Mouse (Mus musculus) MEL (cell line): Measurements from ENCODE around the gene Six2. TPM values are rescaled to one million over a fixed set of nuclear protein-coding genes. Genes with fewer than 3 reads are reported as not detected.

ENCODE experiments used
- DNase-seq: peaks from one replicate; pipeline ENCODE4 v3.0.0; 2011; ENCODE audit warnings: low read depth, low spot score
- H3K27ac ChIP-seq: 2 replicates; pipeline ENCODE4 v1.5.1; 2012; ENCODE audit warnings: low read depth, mild to moderate bottlenecking, control low read depth, low read length, moderate library complexity; ENCODE audit not compliant: control insufficient read depth
- H3K27me3 ChIP-seq, 2 experiments: fragments of 150-350 bp in 1 of 2; sonication (generic) in 1 of 2; 2 replicates each; pipeline ENCODE4 v1.6.1; 2012; ENCODE audit warnings: low read length in 2 of 2, mild to moderate bottlenecking in 2 of 2, improper control_type of control experiment in 1 of 2, moderate library complexity in 1 of 2; ENCODE audit not compliant: insufficient read depth in 2 of 2, control insufficient read depth in 1 of 2
- H3K36me3 ChIP-seq, 2 experiments: 2 replicates each; pipeline ENCODE4 v1.6.1; 2012 to 2014; ENCODE audit warnings: low read length in 2 of 2, improper control_type of control experiment in 1 of 2, inconsistent platforms in 1 of 2, mild to moderate bottlenecking in 1 of 2; ENCODE audit not compliant: insufficient read depth in 2 of 2, control insufficient read depth in 1 of 2
- H3K4me1 ChIP-seq, 2 experiments: fragments of 150-350 bp in 1 of 2; sonication (generic) in 1 of 2; 2 replicates each; pipeline ENCODE4 v1.6.1; 2012; ENCODE audit warnings: low read length in 2 of 2, improper control_type of control experiment in 1 of 2, mild to moderate bottlenecking in 1 of 2; ENCODE audit not compliant: insufficient read depth in 2 of 2, control insufficient read depth in 1 of 2
- H3K4me3 ChIP-seq, 2 experiments: fragments of 150-350 bp in 1 of 2; sonication (generic) in 1 of 2; 2 replicates each; pipeline ENCODE4 v1.5.1; 2012; ENCODE audit warnings: low read depth in 2 of 2, low read length in 2 of 2, mild to moderate bottlenecking in 2 of 2, moderate library complexity in 2 of 2, control low read depth in 1 of 2, improper control_type of control experiment in 1 of 2; ENCODE audit not compliant: control insufficient read depth in 1 of 2, insufficient read depth in 1 of 2
- H3K79me2 ChIP-seq: 2 replicates; pipeline ENCODE4 v1.6.1; 2012; ENCODE audit warnings: mild to moderate bottlenecking, low read length, moderate library complexity; ENCODE audit not compliant: control insufficient read depth, poor library complexity, insufficient read depth
- H3K9ac ChIP-seq: 2 replicates; pipeline ENCODE4 v1.6.1; 2012; ENCODE audit warnings: low read depth, mild to moderate bottlenecking, control low read depth, low read length, moderate library complexity; ENCODE audit not compliant: control insufficient read depth, poor library complexity, severe bottlenecking
- H3K9me3 ChIP-seq: fragments of 150-350 bp; sonication (generic); replicated peaks from 2 replicates; pipeline ENCODE4 v1.6.1; 2012; ENCODE audit warnings: mild to moderate bottlenecking, low read length, improper control_type of control experiment, moderate library complexity; ENCODE audit not compliant: insufficient read depth
- CHD1 ChIP-seq: IDR thresholded peaks from 2 replicates; pipeline ENCODE4 v1.6.1; 2012; ENCODE audit warnings: low read depth, mild to moderate bottlenecking, inconsistent platforms, low read length, improper control_type of control experiment
- E2F4 ChIP-seq: IDR thresholded peaks from 2 replicates; pipeline ENCODE4 v1.6.1; 2011; ENCODE audit warnings: low read depth, low read length, improper control_type of control experiment, borderline replicate concordance
- ELF1 ChIP-seq: IDR thresholded peaks from 2 replicates; pipeline ENCODE4 v1.6.1; 2014; ENCODE audit warnings: low read depth, mild to moderate bottlenecking, inconsistent platforms, low read length, improper control_type of control experiment, moderate library complexity
- EP300 ChIP-seq, 2 experiments: IDR thresholded peaks; 2 replicates each; pipeline ENCODE4 v1.6.1; 2011; ENCODE audit warnings: improper control_type of control experiment in 2 of 2, low read length in 2 of 2, low read depth in 1 of 2, mild to moderate bottlenecking in 1 of 2
- KAT2A ChIP-seq: conservative IDR thresholded peaks from 2 replicates; pipeline ENCODE4 v1.6.1; 2012; ENCODE audit warnings: low read depth, low read length, improper control_type of control experiment, inconsistent platforms
- MAFK ChIP-seq: IDR thresholded peaks from 2 replicates; pipeline ENCODE4 v1.6.1; 2011; ENCODE audit warnings: low read depth, mild to moderate bottlenecking, low read length, improper control_type of control experiment, borderline replicate concordance
- MAZ ChIP-seq: IDR thresholded peaks from 2 replicates; pipeline ENCODE4 v1.6.1; 2012; ENCODE audit warnings: low read depth, mild to moderate bottlenecking, inconsistent platforms, low read length, improper control_type of control experiment
- MXI1 ChIP-seq: IDR thresholded peaks from 2 replicates; pipeline ENCODE4 v1.6.1; 2011; ENCODE audit warnings: mild to moderate bottlenecking, low read depth, low read length, improper control_type of control experiment
- NELFE ChIP-seq: IDR thresholded peaks from 2 replicates; pipeline ENCODE4 v1.6.1; 2011; ENCODE audit warnings: low read depth, low read length, improper control_type of control experiment
- POLR2AphosphoS2 ChIP-seq: IDR thresholded peaks from 2 replicates; pipeline ENCODE4 v1.6.1; 2011; ENCODE audit warnings: low read length, improper control_type of control experiment
- TAL1 ChIP-seq: IDR thresholded peaks from 2 replicates; pipeline ENCODE4 v1.6.1; 2012; ENCODE audit warnings: mild to moderate bottlenecking, inconsistent platforms, low read length, moderate library complexity, mixed read lengths
- TBP ChIP-seq: IDR thresholded peaks from 2 replicates; pipeline ENCODE4 v1.8.0; 2011; ENCODE audit warnings: low read depth, low read length, improper control_type of control experiment
- TCF12 ChIP-seq: IDR thresholded peaks from 2 replicates; pipeline ENCODE4 v1.6.1; 2014; ENCODE audit warnings: low read depth, mild to moderate bottlenecking, inconsistent platforms, low read length, improper control_type of control experiment, moderate library complexity
- UBTF ChIP-seq: IDR thresholded peaks from 2 replicates; pipeline ENCODE4 v1.6.1; 2012; ENCODE audit warnings: low read depth, mild to moderate bottlenecking, inconsistent platforms, low read length, improper control_type of control experiment, moderate library complexity, borderline replicate concordance; ENCODE audit not compliant: insufficient read depth
- ZKSCAN1 ChIP-seq: IDR thresholded peaks from 2 replicates; pipeline ENCODE4 v1.6.1; 2012; ENCODE audit warnings: low read depth, mild to moderate bottlenecking, inconsistent platforms, low read length, improper control_type of control experiment, moderate library complexity
- polyA plus RNA-seq, 2 experiments: library from polyadenylated mRNA; stranded (reverse) in 1 of 2; unstranded in 1 of 2; fragments of >175 nt in 1 of 2; fragments of >200 nt in 1 of 2; gene quantifications; 2 replicates each; pipeline versions ENCODE4 v1.2.1 to v1.2.4; 2012; ENCODE audit warnings: low replicate concordance in 2 of 2, low read depth in 1 of 2; ENCODE audit not compliant: insufficient read length in 2 of 2, insufficient read depth in 1 of 2, missing spikeins in 1 of 2
- total RNA-seq: library from RNA; depleted of rRNA; stranded (reverse); fragments of 300-350 nt; gene quantifications from 2 replicates; pipeline ENCODE4 v1.2.3, GENCODE M21; 2012

The Six2 gene
- total and polyA plus RNA-seq, 3 experiments, result 6.4 to 81.4 TPM; not detected in 1

GRCm38 (mm10) chr17:85704369-85705260 is 16.5 kb upstream of the Six2 start:
- TF ChIP-seq CHD1 (no peak), TCF12 (no peak), TBP (no peak), UBTF (no peak), TAL1 (no peak), ELF1 (no peak), KAT2A (no peak), POLR2AphosphoS2 (no peak), EP300 (IDR thresholded peaks at IDR 0.05; ENCODE audit: low read depth in 1 of 2, low read length in 2 of 2) (no peak), NELFE (no peak), MXI1 (no peak), MAFK (no peak), MAZ (no peak)
- H3K79me2 ChIP-seq, result no peaks in the 10 kb centered on the region
- no peak for DNase-seq
- H3K4me3 ChIP-seq, result no peak overlapping the region
- no peaks in the 10 kb centered on the region for H3K36me3 ChIP-seq
- no peak overlapping the region for H3K9ac ChIP-seq
- H3K9me3 ChIP-seq, result no peaks in the 10 kb centered on the region
- H3K27ac ChIP-seq, result no peak overlapping the region
- H3K27me3 ChIP-seq, result peaks cover 0 to 4% of the 10 kb centered on the region in 2 experiments; a peak in 2 of 4 replicates
- H3K4me1 ChIP-seq, result no peaks in the 10 kb centered on the region

- no peaks in the 10 kb centered on the region for H3K9me3 ChIP-seq
- no peak for TF ChIP-seq CHD1
- no peak for TF ChIP-seq ZKSCAN1
- TF ChIP-seq UBTF, result no peak
- TF ChIP-seq E2F4, result no peak
- TF ChIP-seq, all 39 proteins: peak for 0
- H3K27me3 ChIP-seq, result peaks cover 0 to 1% of the 10 kb centered on the region in 2 experiments; a peak in 1 of 4 replicates
- H3K9ac ChIP-seq, result no peak overlapping the region
- H3K36me3 ChIP-seq, result no peaks in the 10 kb centered on the region
- no peak for DNase-seq
- H3K4me1 ChIP-seq, result no peaks in the 10 kb centered on the region
- no peaks in the 10 kb centered on the region for H3K79me2 ChIP-seq
- no peak overlapping the region for H3K4me3 ChIP-seq
- no peak overlapping the region for H3K27ac ChIP-seq
Observed at GRCm38 (mm10) chr17:85700028-85700427, 12.0 kb upstream of the Six2 start.
